Mouse (Mus musculus): ENCODE results near the gene Hnrnpll.

Gene Hnrnpll

DNA sequence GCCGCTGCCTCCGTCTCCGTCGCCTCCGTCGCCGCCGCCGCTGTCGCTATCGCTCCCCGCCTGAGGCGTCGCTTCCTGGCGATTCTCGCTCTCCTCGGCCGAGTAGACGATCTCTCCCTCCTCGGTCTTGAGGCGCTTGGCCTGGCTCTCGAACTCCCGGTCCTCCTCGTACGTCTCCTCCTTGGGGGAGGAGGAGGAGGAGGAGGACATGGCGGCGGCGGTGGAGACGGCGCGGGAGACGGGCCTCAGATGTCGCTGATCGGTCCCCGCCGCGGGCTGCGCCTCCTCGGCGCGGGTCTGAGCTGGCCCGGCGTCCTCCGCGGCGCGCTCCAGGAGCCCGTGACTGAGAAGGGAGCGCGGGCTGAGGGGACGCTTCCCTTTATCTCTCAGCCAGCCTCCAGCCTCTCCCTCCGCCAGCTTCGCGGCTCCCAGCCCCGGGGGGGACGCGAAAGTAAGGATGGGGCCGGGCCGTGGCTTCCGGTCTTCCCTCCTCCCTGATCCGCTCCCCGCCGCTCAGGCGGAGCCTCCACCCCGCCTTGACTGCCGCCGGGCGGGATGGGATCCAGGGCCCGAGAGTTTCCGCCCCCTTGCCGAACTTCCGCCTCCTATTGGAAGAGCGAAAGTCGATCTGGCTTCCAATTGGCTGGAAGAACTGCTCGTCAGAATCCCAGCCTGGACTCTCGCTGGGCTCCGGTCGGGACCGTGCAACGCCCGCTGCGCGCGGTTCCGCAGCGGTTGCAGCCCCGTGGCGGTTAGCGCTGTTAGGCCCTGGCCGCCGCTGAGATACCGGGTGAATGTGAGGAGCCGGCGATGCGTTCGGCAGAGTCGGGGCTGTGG lies at the start of gene Hnrnpll:
Gene Hnrnpll (minus strand): TSS at position 552 of the 837 bp plus-strand sequence.
- peak; percentile 88 to 92 for DNase-seq (ENCODE audit: low spot score in 2 of 2)

DNA sequence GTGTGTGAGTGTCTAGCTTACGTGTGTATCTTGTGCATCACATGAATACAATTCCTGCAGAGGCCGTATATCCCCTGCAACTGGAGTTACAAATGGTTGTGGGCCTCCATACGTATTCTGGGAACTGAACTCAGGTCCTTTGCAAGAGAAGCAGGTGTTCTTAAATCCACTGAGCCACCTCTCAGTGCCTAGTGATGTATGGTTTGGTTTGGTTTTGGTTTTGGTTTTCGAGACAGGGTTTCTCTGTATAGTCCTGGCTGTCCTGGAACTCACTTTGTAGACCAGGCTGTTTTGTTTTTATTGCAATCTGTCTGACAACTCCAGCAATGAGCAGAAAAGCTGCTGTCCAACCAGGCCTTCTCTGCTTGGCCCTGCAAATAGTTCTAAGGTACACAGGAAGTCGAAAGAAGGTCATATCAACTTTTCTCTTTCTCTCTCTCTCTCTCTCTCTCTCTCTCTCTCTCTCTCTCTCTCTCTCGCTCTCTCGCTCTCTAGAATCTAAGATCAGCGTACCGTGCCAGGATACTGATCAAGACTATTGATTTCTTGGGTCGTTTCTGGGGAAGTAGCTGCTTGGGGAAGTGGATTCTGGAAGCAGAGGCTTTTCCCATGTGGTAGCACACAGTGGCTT lies 43.3 kb upstream of the Hnrnpll start:
- DNase-seq (ENCODE audit: low spot score in 2 of 2) = no peak

DNA sequence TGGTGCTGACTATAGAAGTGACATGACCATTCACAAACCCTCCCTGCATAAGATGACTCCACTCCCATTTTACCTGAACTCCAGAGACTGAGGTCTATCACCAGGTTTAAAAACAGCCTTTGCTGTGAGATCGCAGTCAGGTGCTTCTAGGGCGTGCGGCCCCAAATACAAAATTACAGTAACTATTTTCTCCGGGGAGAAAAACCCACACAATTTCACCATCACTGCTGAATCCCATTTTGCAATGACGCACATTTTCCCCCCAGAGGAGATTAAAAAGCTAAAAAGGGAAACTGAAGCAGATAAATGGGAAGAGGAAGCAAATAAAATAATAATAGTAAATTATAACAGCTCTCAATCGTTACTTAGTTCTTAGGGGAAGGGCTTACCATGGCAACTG lies 37.7 kb upstream of the Hnrnpll start:
- DNase-seq (ENCODE audit: low spot score in 2 of 2) = no peak

DNA sequence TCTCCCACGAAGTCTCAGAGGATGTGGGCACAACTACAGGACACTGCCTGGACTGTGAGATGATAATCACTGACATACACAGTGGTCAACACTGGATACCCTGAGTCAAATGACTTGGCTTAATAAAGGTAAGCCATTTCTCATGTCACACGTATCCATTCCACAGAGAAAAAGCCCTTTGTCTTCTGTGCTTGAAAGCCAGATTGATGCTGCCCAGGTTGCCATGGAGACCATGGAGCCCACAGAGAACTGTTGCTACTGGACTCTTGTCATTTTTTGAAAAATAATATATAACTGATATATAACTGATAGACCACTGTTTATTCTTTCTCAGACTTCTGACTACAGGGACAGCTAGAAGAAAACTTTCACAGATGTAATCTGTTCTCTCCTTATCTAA lies 35.1 kb upstream of the Hnrnpll start:
- DNase-seq (ENCODE audit: low spot score in 2 of 2) = no peak

DNA sequence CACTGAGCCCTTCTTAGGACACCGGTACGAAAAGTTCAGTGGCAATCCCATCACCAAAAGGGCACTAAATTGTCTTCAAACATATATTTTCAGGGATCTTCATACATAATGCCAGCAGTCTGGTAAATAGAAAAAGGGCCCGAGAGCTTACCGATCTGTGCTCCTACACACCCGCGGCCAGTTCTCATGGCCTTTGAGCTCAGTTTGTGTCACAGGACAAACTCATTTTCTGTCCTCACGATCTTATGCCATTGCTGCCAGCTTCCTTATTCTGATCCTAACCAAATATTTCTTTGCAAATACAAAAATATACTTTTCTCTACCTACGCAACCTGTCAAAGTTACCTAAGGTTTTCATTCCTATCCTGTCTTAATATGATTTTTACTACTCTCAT lies 34.6 kb upstream of the Hnrnpll start:
- DNase-seq (ENCODE audit: low spot score in 2 of 2) = no peak

DNA sequence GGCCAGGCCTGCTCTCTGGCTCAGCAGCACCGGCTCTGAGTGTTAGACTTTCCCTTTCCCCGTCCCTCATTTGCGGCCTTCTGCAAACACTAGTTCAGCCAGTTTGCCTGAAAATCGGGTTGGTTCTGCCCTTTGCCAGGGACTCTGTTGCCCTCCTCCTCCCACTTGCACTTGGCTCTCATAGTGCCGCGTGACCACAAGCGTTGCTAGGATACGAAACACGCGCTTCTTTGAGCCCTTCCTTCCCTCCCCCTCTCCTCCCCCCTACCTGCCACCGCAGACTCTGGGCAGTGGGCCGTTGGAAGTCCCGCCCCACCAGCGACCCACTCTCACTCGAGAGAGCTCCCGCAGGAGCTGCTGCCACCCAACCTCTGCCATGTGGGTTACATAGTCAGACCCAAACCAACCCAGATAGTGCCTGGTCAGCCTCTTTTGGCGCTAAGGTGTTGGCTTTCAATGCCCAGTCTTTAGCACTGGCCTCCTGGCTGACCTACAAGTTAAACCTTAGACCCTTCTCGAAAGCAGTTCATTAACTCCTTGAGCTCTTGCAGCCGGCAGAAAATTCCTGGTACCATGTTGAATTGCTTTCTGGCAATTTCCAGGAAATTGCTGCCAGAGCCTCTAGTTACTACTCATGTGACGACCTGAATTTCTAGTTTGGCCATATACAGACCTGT lies 34.0 kb upstream of the Hnrnpll start:
- peak; percentile 5 to 16 for DNase-seq (ENCODE audit: low spot score in 2 of 2)

DNA sequence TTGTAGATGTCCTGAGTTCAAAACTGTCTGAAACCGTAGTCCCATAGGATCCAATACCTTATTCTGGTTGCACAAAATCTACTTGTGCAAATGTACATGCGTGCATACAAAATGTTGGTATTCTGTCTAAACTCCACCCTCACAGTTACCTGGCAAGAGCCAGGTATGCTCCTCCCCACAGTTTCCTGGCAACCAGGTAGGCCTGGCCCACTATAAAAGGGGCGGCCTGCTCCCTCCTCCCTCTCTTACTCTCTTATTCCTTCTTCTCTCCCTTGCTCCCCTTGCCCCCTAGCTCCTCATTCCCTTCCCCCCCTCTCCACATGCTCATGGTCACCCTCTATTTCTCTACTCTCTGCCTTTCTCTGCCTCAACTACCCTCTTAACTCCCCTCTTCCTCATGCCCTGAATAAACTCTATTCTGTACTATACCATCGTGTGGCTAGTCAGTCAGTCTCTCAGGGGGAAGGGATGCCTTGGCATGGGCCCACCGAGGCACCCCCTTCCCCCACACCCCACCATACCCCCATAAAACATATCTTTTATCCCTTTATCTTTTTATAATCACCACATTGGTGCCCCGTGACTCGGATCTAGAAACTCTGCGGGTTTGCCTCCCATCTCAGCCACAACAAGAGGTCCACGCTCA lies 33.2 kb upstream of the Hnrnpll start:
- DNase-seq (ENCODE audit: low spot score in 2 of 2) = no peak

DNA sequence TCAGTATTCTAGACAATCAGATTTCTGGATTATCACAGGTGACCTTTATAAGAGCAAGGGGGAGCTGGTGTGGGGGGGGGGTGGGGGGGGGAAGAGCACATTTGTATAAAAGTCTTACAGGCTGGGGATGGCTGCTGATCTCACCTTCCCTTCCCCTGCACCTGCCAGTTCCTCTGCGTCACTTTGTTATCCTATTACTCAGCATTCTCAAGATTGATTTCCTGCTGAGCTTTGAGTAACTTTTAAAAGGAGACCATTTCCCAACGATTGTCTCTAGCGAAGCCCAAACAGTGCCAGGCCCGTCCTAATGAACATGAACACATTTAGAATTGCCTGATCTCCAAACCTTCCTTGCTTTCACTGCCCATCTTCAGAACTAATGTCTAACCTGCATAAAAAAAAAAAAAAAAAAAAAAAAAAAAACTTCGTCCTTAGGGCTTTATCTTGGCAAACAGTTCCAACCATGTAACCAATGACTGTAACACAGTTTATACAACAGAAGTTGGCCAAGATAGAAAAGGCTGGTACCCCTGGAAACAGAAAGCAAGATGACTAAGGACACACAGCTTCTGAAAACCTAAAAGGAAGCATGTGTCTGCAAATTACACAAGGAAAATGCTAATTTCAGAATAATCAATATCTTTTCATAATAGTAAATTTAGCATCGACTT lies 29.9 kb upstream of the Hnrnpll start:
- DNase-seq (ENCODE audit: low spot score in 2 of 2) = no peak

DNA sequence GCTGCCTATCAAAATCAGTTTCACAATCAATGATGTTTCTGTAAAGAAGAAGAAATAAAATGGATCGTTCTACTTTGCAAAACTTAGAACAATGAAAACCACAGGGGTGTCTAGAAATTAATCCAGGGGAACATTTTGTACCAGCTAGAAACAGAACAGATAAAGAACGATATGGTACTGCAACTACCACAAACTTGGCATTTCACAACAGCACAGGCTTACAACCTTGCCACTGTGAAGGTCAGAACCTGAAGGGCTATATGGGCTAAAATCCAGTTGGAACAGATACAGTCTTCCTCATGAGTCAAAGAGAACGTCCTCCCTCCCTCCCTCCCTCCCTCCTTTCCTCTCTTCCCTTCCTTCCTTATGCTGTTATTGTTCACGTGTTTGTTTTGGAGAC lies 28.4 kb upstream of the Hnrnpll start:
- DNase-seq (ENCODE audit: low spot score in 2 of 2) = no peak

DNA sequence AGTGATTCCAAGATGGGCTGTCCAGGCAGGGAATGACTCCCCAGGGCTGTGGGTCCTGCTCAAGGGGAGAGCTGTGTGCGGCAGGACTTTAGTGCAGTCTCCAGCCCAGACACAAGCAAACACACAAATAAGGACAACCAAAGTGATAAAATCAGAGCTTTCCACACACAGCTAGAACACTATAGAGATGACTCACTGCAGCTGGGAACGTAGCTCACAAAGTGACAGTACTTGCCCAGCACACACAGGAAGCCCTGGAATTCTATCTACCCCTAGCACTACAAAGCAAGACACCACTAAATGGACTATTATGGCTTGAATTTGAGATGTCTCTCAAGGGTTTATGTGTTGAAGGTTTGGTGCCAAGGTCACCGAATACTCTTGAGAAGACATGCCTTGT lies 26.0 kb upstream of the Hnrnpll start:
- DNase-seq (ENCODE audit: low spot score in 2 of 2) = no peak

DNA sequence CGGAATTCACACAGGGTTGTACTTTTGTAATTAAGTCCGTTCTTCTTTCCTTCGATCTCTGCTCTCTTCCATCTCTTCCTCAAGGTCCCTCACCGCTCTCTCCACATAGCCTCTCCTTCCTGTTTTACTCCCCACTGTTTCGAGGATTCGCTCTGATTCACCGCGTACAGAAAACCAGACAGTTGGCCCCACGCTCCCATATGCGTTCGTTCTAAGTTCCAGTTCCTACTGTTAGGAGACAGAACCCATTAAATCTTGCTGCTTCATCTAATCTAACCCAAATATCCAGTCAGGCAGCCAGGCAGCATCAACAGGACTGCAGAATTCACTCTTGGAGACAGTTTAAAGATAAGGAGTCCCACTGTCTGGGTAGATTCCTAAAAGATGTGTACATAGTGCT lies 24.5 kb upstream of the Hnrnpll start:
- no peak for DNase-seq (ENCODE audit: low spot score in 2 of 2)

DNA sequence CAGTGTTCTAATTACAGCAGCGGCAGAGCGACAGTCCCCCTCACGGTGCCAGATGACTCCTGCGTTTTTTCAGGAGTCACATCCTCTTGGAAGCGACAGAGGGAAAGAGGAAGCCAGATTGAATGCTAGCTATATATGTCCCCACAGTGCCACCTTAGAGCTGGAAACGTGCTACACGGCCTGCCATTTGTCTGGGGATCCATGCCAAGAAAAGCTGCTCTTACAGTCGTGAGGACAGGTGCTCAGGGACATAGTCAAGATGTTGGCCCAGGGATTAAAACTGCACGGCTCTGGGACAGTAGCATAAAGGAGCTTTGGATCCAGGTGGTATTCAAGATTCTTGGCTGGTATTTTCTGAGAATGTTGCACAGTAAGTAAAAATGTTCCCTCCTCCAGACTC lies 22.3 kb upstream of the Hnrnpll start:
- DNase-seq (ENCODE audit: low spot score in 2 of 2) = no peak

DNA sequence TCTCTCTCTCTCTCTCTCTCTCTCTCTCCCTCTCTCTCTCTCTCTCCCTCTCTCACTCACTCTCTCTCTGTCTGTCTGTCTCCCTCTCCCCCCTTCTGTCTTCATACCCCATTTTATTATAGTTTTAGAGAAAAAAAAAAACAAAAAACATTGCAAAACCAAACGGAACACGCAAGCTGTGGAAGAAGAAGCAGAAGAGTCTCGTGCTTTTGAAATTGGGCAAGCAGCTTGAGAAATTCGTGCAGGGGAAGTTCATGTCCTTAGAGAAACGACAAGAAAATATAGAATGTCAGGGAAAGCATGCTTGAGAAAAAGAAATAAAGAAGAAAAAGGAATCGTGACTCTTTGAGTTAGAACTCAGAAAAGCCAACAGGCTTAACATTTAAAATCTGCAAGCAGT lies 21.1 kb upstream of the Hnrnpll start:
- no peak for DNase-seq (ENCODE audit: low spot score in 2 of 2)

DNA sequence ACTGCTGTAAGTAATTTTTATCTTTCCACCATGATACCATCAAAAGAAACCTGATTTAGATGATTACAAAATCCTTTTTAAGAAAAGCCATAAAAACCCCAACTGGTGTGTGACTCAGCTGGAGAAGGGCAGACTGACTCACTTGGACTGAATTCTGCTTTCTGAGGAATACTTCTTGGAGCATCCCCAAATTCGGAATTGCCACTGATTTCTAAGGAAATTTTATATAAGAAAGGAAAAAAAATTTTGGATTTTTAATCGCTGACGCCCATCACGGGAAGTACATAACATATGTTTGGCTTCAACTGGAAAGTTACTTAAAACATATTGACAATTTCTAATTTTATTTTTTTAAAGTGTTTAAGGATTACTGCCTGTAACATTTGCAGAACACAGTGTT lies 16.6 kb upstream of the Hnrnpll start:
- no peak for DNase-seq (ENCODE audit: low spot score in 2 of 2)

DNA sequence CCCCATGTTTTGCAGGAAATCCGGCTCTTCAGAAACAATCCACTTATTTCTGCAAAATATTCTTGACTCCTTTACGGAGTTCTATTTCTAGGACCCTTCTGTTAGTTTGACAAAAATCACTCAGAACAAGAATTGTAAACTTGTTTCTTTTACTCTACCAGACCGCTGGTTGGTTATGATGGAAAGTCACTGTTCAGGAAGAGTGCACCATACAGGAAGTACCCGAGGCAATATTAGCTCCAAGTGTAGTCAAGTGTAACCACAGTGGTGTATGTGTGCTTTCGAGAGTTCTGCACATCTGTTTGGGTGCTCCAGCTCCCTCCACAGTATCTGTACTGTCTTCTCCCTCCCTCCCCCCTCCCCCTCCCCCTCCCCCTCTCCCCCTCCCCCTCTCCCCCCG lies 5.1 kb upstream of the Hnrnpll start:
- no peak for DNase-seq (ENCODE audit: low spot score in 2 of 2)

DNA sequence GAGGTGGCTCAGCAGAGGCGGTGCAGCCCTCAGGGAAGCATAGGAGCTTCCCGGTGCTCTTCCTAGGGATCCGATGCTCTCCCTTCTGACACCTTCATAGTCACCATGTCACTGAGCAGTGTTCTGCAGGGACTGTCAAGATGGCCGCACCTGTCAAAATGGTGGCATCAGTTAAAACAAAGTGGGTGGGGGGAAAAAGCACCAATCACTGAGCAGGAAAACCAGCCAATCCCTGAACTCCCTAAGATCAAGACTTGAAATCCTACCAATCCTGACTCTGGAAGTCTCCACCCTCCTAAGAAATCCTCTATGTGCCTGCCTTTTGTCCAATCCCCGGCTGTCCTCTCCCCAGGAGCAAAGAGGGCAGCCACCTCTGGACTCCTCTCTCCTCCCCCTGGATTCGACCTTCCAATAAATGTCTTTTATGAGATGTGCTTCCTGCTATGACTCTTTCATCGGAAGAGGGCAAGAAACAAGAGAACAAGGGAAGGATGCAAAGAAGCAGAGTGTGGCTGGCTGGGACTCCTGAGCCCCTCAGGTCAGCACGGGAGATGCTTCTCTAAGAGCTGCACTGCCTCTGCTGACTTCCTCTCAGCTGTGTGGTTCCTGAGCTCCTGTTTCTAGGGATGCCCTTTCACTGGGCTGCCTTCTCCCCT lies 1.8 kb upstream of the Hnrnpll start:
- no peak for DNase-seq (ENCODE audit: low spot score in 2 of 2)

DNA sequence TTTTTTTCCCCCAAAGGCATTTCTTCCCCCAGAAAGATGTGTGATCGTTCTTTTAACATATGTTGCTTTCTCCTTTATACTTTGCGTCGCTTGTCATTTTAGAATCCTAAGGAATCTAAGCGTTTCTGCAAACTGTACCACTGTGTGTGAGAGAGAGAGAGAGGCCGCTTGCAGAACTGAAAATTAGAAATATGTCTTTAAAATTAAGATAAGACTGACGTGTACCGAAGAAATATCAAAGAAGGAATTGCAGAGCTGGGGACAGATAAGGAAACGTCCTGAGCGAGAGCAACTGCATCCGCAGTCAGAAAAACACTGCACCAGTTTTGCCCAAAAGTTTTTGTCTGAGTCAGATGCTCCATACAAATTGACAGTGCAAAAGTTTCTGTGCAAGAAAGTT lies 1.3 kb upstream of the Hnrnpll start:
- no peak for DNase-seq (ENCODE audit: low spot score in 2 of 2)

DNA sequence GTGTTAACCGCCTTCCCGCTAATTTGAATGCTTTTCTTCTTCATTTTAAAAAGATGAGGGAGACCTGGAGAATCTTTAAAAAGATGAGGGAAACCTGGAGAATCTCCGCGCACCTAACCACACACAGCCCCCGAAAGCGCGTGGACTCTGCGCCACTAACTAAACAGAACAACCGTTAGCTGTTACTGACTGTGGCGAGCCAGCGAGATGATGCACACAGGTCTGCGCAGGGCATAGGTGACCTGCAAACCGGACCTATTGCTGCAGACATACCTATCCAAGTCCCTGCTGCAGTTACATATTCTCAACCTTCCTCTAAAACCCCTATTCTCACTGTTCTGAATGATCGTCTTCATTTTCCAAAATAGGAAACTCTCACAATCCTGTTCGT lies 481 bp upstream of the Hnrnpll start:
- peak in 1 of 2 experiments; percentile 22 for DNase-seq (ENCODE audit: low spot score in 2 of 2)

DNA sequence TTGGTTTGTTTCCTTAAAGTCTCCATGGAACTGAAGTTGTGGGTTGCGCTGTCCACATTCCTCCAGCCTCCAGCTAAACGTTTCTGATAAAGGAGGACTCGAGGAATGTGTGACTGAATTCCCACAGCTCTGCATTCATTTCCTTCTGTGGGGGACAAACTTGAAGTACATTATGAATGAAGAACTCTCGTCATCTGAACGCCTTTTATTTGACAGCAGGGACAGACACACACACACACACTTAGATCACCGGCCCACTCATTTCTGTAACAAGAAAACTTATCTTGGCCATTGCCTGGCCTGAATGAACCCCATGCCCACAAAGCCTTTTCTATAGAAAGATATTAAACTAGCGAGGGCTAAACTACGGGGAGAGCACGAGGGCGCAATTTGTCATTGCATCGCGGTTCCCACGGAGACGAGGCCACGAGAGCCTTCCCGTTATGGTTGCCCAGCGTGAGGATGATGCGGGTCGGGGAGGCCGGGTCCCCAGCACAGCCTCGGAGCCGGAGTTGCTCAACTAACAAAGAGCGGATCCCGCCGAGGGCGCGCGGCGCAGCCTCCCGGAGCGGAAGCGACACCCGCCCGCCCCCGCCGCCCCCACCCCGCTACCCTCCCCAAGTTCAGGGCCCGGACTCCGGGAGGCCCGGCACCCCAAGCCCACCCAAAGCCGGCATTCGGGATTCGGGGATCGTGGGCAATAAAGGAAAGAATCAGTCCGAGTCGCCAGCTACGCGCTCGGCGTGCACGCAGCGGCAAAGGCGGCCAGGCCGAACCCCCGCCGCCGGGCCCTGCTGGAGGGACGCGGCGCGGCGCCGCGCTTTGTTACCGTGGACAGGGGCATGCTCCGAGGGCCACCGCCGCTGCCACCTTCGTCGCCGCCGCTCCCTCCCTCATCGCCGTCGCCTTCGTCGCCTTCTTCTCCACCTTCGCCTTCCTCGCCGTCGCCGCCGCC lies 1.0 kb downstream of the Hnrnpll start:
- peak; percentile 66 to 77 for DNase-seq (ENCODE audit: low spot score in 2 of 2)

DNA sequence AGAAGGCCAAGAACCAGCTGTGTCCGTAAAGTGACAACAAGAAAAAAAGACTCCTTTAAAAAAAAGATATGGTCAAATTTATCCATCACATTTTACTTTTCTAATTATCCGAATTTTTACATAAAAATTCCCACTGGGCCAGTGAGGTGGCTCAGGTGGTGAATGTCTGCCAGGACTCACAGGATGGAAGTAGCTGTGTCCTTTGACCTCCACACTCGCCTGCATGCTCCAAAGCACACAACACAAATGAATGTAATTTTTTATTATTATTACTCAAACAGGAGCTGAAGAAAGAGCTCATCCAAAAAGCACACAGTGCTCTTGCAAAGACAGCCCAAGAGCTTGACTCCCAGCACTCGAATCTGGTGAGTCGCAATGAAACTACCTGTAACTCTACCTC lies 2.0 kb downstream of the Hnrnpll start:
- DNase-seq (ENCODE audit: low spot score in 2 of 2) = no peak
